Comparison of ENCODE assay signal across 24 mouse cellular contexts in the genomic region with DNA sequence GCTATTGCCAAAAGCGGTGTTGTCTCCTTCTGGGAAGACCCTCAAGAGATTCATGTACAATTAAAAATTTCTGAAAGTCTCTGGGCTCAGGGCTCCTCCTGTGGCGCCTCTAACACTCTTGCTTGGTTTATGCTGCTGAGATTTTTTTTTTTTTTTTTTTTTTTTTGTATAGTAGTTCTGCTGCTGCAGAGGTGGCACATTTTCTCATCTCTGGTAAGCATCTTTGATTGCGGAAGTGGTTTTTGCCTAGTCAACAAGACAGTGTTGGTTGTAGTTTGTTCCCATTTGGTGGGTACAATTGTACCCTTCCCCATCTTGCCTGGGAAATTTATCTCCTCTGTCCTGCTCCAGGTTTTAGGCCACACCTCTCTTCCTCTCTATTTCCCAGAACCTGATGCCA.
"Had no signal": no experiment of that assay in that cellular context is flagged by ENCODE, and none has a peak within 500 bp of the region (broad histone marks: within the 10 kb centered on the region; RNA-seq: fewer than 3 reads in every experiment).

No protein-coding gene starts in this region.

- H3K27ac ChIP-seq: heart, adult 2 months; hindbrain, embryonic 13.5 days; hindbrain, embryonic 15.5 days; hindbrain, postnatal 0 days; kidney, embryonic 15.5 days; kidney, postnatal 0 days; limb, embryonic 13.5 days; limb, embryonic 15.5 days; liver, embryonic 14.5 days had no signal

- DNase-seq: gastrocnemius, postnatal 10 days; gastrocnemius, postnatal 25 days; heart, adult 2 months; heart, postnatal 10 days; heart, postnatal 36 days; kidney, adult 11 months; kidney, adult 2 months; kidney, adult 9 months; kidney, postnatal 14 days; kidney, postnatal 36 days; layer of hippocampus, adult 9-11 months; layer of hippocampus, postnatal 36 days; left cerebral cortex, postnatal 4 days had no signal

- H3K4me3 ChIP-seq: heart, adult 2 months; heart, embryonic 12.5 days; hindbrain, embryonic 13.5 days; hindbrain, embryonic 15.5 days; kidney, embryonic 15.5 days; limb, embryonic 13.5 days; limb, embryonic 15.5 days; liver, embryonic 12.5 days had no signal

- H3K27me3 ChIP-seq: heart, embryonic 12.5 days; hindbrain, embryonic 13.5 days; hindbrain, embryonic 15.5 days; kidney, embryonic 15.5 days; limb, embryonic 13.5 days; limb, embryonic 15.5 days; liver, embryonic 12.5 days had no signal

- H3K4me2 ChIP-seq: heart, embryonic 12.5 days; hindbrain, embryonic 13.5 days; hindbrain, embryonic 15.5 days; kidney, embryonic 15.5 days; limb, embryonic 13.5 days; limb, embryonic 15.5 days; liver, embryonic 12.5 days had no signal

- H3K9ac ChIP-seq: heart, embryonic 12.5 days; hindbrain, embryonic 13.5 days; hindbrain, embryonic 15.5 days; kidney, embryonic 15.5 days; limb, embryonic 13.5 days; limb, embryonic 15.5 days; liver, embryonic 12.5 days; liver, embryonic 14.5 days had no signal

- H3K36me3 ChIP-seq: heart, embryonic 12.5 days; hindbrain, embryonic 13.5 days; hindbrain, embryonic 15.5 days; kidney, embryonic 15.5 days; limb, embryonic 13.5 days; limb, embryonic 15.5 days; liver, embryonic 12.5 days had no signal

- H3K4me1 ChIP-seq: hindbrain, embryonic 13.5 days; hindbrain, embryonic 15.5 days; limb, embryonic 15.5 days had no signal

- ATAC-seq: hindbrain, postnatal 0 days; intestine, embryonic 16.5 days; liver, embryonic 12.5 days had no signal

- H3K9me3 ChIP-seq: heart, embryonic 12.5 days; hindbrain, embryonic 13.5 days; hindbrain, embryonic 15.5 days; kidney, embryonic 15.5 days; limb, embryonic 13.5 days; limb, embryonic 15.5 days; liver, embryonic 12.5 days had no signal
